Mouse (Mus musculus) left cerebral cortex, postnatal 4 days (tissue): ENCODE measurements around the gene Zzz3. TPM values are rescaled to one million over a fixed set of nuclear protein-coding genes. Genes with fewer than 3 reads are reported as not detected.

ENCODE experiments used
- DNase-seq: peaks from one replicate; pipeline ENCODE4 v3.0.0-alpha.2; 2022
- intact Hi-C: fragments of 180-260 bp; cut with DNase I; formaldehyde crosslinking; loops from one replicate; pipeline ENCODE4 v1.15.1; 2025
- total RNA-seq, 2 experiments: library from RNA; stranded (reverse); gene quantifications; 2 replicates each; pipeline ENCODE4 v1.2.3; 2021

Zzz3 gene
- total RNA-seq, 2 experiments from 2014 or later, result 38.1 to 41.0 TPM

DNA sequence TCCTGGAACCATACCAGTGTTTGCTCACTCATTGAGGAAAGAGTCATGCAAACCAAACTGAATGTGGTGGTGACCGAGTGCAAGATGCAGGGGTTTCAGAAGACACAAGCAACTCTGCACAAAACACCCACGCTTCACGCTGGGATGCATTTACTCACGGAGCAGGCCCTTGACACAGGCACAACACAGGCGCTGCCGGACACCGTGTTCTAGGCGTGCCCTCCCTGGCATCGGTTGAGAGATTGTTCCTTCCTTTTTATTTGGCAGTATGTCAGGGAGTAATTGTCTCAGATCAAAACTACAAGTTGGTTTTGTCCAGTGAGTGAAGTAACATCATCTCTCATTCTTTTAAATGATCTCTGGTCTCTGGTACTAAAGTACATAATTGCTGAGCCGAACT lies 67.6 kb downstream of the Zzz3 start:
- no peak for DNase-seq
- intact Hi-C loops, result no loop called here

DNA sequence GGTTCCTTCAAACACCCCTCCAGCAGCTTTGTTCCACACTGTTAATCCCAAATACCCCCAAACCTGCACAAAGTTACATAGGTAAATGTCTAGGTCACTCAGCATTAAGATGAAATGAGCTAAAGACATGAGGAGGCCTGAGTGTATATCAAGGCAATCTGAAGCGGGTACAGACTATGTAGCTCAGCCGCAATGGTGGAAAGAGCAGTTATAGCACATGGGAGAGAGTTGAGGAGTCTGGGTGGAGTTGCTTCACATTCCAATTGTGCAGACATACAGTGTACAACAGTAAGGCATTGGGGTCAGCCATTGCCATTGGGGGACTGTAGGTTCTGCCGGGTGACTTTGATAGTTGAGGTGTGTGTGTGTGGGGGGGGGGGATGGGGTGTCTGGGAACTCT lies 69.2 kb downstream of the Zzz3 start:
- DNase-seq, result no peak
- intact Hi-C loops, result no loop called here

DNA sequence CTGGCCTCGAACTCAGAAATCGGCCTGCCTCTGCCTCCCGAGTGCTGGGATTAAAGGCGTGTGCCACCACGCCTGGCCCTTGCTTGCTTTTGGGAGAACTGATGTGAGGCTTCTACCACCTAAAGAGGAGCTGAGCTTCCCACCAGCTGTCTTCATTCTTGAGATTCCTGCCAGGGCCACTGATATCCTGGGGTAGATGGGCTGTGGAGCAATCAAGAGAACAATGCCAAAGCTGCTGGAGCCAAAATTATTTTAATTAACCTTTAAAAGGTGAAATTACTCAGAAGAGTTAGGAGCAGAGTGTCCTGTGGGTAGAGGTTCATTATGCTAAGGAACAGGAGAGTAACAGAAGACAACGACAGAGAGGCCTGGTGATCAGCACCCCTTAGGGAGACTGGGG lies 70.1 kb downstream of the Zzz3 start:
- no peak for DNase-seq

DNA sequence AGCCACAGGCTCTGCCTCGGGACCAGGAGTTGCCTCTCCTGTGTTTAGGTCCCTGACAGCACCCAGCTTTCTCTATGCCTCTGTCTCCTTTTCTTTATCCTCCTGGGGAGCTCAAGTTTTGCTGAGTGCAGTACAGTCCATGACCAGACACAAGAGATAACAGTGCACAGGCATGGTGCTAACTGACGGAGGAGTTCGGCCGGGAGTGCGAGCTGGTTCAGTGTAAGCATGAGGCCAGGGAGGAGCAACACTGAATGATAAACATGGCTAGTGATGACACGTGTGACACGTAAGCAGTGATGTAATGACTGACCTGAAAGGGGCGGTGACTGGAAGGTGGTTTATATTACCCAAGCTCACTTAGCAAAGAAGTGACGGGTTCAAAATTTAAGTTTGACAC lies 71.6 kb downstream of the Zzz3 start:
- DNase-seq, result no peak

More for the DNA sequence above, 70.1 kb downstream of the Zzz3 start:
- intact Hi-C loops, result no loop called here

DNA sequence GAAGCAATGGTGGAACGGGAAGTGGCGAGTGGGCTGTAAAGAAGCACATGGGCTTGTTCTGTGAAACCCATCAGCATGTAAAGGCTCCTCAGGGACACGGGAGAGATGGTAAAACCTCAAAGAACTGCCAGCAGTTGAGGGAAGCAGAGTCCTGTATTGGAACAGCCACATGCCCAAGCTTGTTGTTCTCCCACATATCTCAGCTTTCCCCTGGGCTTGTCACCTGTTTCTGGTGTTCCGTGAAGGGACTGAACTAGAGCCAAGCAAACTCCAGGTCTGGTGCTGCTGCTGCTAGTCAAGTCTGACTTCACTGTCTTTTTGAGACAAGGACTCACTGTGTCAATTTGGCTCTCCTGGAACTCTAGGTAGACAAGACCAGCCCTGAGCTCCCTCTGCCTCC lies 72.0 kb downstream of the Zzz3 start:
- intact Hi-C loops, result no loop called here

More for the DNA sequence above, 71.6 kb downstream of the Zzz3 start:
- intact Hi-C loops, result no loop called here

DNA sequence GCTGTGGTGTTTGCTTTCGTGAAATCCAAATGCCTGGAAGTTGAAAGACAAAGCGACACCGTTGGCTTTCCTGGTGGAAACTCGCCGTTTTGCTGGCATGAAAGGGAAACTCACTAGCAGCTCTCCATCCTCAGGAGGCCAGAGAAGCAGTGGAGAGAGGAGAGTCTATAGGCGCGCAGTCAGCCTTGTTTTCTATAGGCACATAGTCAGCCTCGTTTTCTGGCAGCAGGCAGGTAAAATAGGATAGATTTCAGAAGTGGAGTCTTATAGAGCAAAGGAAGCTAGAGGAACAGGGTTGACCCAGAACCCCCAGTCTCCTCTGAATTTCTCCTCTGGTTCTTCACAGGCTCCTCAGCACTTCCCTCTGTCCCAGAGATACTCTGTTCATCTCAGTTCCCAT lies 72.8 kb downstream of the Zzz3 start:
- intact Hi-C loops, result no loop called here
- DNase-seq, result no peak

More for the DNA sequence above, 72.0 kb downstream of the Zzz3 start:
- no peak for DNase-seq

DNA sequence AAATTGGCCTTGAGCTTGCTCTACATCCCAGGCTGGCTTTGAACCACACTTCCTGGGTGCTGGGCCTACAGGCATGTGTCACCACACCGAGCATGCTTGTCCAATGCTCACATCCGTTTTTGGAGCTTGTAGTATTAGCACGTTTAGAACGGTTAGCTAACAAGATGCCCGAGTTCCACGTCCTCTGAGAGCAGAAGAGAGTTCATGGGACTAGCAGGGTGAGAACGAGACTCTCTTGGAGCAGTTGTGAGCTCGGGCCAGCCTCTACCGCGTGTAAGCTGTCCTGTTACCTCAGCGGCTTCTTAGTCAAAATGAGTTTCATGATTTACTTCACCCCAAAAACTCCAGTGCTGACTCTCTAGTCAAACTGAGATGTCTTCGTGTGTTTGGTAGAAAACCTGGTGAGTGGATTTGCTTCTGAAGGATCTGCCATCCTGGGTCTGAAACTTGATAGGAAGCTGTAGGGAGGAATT lies 73.3 kb downstream of the Zzz3 start:
- intact Hi-C loops, result no loop called here
- DNase-seq, result no peak

DNA sequence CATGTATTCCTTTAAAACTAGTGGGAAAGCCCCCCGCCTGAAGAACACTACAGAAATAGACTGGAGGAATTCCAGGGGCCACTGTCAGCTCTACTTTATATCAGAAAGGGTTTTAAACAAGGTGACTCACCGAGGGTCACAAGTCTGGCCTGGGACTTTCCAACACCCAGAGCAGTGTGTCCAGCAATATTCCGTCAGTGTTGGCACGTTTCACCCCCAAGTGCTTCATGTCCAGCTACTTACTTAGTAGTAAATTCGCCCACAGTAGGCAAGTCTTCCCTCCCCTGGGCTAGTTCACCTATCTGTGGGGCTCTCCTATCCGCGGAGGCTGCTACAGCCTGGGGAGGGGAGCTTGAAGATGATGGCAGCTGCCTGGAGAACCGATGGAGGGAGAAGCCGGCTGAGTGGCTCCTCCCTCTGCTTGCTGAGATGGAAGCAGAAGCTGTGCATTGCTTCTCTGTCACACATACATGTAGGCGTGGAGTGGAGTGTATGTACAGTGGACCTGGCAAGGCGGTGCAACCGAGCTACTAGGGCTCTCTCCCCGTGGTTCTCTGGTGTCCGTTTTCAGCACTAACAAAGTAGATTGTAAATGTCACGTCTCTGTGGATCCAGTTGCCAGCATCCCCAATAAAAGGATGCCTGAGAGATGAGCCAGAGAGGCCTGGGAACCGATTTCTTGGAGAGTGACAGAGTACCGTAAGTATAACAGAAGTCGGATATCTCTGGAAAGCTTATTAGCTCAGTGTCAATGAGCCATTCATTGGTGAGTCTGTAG lies 74.3 kb downstream of the Zzz3 start:
- DNase-seq, result no peak
- intact Hi-C loops, result no loop called here

DNA sequence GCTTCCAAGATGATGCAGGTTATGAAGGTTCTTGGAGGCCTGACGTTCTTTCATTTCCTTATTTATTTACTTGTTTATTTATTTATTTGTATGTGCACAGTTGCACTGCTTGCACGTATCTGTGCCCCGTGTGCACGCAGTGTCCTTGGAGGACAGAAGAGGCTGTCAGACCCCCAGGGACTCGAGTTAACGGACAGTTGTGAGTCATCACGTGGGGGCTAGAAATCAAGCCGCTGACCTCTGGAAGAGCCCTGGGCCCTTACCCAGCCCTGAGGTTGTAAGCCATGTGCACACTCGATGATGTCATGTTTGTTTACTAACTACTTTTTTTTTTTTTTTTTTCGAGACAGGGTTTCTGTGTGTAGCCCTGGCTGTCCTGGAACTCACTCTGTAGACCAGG lies 75.1 kb downstream of the Zzz3 start:
- intact Hi-C loops, result no loop called here
- no peak for DNase-seq

DNA sequence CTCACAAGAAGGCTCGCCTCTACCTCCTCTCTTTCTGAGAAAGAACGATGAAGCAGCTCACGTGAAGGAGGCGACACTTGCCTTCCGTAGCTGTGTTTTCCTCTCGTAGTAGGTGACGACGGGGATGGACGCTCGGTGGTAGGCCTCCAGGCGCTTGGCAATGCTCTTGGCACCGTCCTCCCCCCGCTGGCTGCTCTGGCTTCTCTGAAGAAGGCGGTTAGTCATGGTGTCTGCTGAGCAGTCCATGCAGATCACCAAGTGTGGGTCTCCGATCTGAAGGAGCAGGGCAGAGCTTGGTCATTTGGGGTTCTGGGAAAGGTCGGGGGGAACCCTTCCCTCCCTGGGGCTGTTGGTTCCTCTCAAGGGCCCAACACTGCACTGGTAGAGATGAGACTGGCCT lies 77.4 kb downstream of the Zzz3 start:
- peak; percentile 33 for DNase-seq
- intact Hi-C loops, result no loop called here

DNA sequence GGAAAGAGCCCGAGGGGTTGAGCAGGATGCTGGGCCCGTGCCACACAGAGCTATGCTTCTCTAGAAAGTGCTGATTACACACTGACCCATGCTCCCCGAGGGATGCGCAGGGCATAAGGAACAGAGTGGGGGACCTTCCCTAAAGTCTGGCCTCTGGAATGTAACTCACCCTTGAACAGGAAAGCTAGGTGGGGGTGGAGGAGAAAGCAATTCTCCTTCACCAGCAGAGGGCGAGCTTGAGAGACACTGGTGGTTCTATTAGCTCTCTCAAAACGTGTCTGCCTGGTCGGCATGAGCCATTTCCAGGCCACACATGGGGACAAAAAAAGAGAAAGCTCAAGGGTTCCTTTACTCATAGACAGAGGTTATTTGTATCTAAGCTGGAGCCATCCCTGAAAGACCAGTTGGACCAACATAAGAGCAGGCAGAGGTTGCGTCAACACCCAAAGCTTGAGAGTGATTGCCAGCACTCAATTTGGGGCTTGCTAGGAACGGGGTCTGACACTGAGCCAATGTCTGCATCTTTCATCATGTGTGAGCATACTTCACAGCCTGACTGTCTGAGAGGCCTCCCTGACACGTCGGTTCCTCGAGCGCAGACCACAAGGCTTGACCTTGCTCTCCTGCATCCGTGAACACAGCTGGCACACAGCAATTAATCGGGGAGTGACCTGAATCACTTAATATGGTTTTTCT lies 79.5 kb downstream of the Zzz3 start:
- DNase-seq, result peak; percentile 64
- intact Hi-C loops, result no loop called here

DNA sequence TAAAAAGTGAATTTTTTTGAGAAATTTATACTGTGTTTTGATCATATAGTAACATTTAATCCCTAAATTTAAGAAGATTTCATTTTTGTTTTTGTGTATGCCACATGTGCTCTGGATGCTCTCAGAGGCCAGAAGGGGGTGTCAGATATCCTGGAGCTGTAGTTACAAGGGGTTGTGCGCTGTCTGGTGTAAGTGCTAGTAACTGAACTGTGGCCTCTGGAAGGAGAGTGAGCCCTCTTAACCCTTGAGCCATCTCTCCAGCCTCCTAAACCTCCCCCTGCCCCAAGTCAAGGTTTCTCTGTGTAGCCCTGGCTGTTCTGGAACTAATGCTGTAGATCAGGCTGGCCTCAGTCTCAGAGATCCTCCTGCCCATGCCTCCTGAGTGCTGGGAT lies 80.0 kb downstream of the Zzz3 start:
- intact Hi-C loops, result no loop called here
- DNase-seq, result no peak

DNA sequence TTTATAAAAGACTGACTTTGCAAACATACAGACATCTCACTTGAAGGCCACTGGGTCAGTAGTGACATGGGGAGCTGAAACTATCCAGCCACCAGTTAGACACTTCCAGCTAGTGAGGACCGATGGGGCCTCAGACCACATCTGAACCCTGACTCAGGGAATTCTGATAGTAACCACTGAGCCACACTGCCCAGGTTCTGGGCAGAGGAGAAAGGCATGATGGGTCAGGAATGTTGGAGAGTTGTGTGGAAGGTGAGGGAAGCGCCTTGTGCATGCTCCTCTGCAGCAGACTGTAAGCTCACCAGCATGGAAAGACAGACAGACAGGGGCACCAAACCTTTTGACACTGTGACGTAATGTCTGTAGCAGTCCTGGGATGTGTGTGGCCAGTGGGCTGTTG lies 80.6 kb downstream of the Zzz3 start:
- DNase-seq, result no peak
- intact Hi-C loops, result no loop called here

DNA sequence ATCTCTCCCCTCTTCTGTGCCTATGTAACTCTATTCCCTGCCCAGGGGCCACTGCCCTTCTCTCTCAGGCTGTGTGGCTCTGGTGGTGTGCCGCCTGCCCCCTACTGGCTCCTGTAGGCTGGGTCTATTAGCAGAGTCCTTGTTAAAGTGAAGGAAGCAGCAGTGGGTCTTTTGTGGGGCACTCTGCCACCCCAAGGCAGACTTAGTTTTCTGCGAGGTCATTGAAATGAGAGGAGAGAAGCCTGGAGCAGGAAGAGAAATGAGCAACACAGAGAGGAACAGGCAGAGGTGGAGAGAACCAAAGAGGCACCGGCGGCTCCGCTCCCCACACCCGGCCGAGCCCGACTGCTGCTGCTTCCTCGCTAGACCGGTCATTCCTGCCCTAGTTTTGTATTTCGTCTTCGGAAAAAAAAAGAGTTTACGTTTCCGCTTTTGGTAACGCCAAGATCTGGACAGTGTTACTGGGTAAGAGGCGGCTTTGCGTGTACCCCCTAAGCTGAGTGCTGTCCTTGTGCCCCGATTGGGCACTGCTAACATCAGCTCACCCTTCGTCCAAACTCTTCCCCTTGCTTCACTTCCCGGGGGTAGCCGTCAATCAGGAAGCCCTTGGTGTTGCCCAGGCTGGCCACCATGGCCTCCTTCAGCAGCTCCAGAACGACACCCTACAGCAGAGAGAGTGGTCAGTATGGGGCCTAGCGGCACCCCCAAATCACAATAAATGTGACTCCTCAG lies 82.7 kb downstream of the Zzz3 start:
- intact Hi-C loops, result no loop called here

DNA sequence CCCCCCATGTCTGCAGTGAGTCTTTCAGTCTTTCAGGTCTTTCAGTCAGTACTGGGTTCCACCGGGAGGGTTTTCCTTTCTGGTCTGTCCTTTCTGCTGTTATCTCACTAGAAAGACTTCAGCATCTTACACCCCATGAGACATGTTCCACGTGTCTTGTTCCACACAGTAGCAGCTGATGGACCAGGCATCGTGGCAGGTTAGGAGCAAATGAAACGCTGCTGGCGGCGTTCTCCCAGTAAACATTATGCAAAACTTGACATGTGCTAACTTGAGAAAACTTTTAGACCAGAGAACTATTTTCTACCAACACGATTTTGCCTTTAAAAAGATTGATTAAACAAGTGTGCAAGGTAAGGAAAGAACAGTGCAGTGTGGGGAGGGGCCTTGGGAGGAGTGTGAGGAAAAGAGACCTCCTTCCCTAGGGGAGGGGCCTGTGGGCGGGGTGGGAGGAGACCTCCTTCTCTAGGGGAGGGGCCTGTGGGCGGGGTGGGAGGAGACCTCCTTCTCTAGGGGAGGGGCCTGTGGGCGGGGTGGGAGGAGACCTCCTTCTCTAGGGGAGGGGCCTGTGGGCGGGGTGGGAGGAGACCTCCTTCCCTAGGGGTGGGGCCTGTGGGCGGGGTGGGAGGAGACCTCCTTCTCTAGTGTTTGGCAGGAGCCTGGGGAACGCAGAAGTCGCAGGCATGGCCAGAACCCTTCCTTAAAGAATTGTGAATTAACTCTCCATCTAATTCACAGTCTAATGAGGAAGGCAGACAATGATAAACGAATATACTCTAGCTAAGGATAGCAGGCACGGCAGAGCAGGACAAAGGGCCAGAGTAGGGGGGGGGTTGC lies 83.5 kb downstream of the Zzz3 start:
- intact Hi-C loops, result no loop called here

More for the DNA sequence above, 82.7 kb downstream of the Zzz3 start:
- DNase-seq, result peak; percentile 53

DNA sequence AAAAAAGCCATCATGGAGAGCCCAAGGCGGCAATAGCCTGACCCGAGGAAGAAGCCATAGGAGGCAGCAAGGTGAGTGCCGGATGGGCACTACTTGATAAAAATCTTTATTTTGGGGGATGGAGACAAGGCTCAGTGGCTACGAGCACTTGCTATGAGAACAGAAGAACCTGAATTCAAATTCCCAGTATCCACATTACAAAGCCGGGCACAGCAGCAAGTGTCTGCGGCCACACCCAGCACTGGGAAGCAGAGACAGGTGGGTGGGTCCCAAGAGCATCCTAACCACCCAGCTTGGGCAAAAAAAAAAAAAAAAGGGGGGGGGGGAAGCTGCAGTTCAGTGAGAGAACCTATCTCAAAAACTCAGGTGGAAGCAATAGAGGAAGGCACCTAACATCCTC lies 85.1 kb downstream of the Zzz3 start:
- DNase-seq, result no peak
- intact Hi-C loops, result no loop called here

More for the DNA sequence above, 83.5 kb downstream of the Zzz3 start:
- DNase-seq, result peak; percentile 46

DNA sequence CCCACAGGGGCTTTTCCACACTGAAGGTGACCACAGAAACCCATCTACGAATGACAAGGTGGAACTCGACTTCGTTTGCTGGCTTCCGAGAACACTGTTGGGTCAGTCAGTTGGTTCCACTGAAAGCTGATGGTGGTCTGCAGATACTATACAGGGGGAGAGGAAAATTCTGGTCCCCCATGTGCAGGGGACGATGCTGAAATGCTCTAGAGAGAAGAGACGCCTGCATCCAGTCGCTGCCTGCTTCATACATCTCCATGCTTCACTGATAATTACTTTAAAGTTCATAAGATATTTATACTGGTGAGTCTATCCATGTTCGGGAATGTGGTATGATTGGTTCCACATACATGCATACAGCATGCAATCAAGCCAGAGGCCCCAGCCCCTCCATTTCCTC lies 86.9 kb downstream of the Zzz3 start:
- DNase-seq, result no peak
- intact Hi-C loops, result no loop called here

DNA sequence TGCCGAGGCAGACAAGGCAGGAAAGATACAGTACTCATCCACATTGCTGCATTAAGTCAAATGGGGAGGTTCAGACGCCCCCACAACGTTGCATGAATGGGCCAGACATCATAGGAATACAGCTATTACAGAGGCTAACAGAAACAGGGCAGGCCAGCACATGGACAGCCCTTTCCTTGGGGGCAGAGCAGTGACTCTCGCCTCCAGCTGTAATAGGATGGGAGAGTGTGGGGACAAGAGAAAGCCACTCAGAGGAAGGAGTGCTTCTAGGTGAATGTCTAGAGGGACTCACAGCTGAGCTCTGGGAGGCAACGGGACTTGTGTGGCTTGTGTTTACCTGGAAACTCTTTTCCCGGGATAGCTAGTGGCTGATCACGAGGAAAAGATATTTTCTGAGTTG lies 88.5 kb downstream of the Zzz3 start:
- intact Hi-C loops, result no loop called here
- no peak for DNase-seq

DNA sequence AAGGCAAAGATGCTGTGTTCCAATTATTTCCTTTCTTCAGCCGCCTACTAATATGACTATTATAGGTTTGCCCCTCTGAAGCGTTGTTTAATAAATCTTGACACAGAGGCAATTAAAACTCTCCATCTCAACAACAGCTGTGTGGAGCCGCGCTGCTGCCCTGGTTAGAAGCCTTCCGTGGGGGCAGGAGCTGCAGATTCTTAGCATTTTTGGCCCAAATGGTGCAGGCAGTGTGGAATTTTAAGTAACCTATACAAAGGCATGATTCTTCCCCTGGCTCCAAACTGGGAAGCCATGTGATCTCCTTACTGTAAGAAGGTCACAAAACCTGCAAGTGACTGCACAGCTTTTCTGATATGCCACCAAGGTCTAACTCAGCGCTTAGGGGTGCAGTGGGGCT lies 88.9 kb downstream of the Zzz3 start:
- no peak for DNase-seq
- intact Hi-C loops, result no loop called here

DNA sequence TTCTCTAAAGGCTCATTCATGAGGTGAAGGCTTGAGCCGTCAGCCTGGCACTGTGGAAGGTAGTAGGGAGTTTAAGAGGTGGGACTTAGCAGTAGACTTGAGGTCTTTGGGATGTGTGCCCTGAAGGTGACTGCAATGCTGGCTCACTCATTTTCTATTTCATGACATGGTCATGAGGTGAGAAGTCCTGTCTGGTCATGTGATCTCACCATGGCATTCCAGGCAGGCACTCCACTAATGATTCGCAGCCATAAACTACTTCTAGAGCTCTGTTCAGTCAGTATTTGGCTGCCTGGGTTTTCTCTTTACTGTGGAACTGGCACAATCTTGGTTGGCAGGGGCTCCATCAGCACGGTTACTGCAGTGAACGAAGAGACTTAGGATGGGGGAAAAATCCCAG lies 93.7 kb downstream of the Zzz3 start:
- DNase-seq, result no peak
- intact Hi-C loops, result no loop called here

DNA sequence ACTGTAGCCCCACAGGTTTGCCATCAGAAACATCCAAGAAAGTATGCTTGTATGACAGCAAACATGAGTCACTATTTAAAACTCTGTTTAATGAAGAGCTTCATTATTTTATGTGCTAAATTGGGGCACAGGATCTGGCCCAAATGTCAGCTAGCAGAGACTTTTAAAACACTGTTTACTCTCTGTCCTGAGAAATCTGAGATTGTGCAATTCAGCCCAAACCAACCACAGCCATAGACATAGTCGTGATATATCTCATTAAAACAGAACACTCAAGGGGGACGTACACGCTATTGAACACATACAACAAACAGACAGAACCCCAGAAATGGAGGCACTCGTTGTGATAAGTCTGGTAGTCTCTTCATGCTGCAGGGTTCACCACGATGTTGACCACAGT lies 95.2 kb downstream of the Zzz3 start:
- intact Hi-C loops, result no loop called here
- no peak for DNase-seq
